Mouse (Mus musculus): ENCODE results near the gene Smarcad1.

Smarcad1 gene

GRCm38 (mm10) chr6:65079139-65079538, 36.8 kb downstream of the Smarcad1 start:
- no peak for DNase-seq (ENCODE audit: low read depth in 2 of 2, low spot score in 2 of 2)

- no peak for DNase-seq (ENCODE audit: low read depth in 2 of 2, low spot score in 2 of 2)
These were observed 72.5 kb downstream of the Smarcad1 start for GRCm38 (mm10) chr6:65114902-65115301.

- DNase-seq (ENCODE audit: low read depth in 2 of 2, low spot score in 2 of 2), result no peak
These were observed 75.2 kb downstream of the Smarcad1 start for GRCm38 (mm10) chr6:65117540-65117939.

DNA sequence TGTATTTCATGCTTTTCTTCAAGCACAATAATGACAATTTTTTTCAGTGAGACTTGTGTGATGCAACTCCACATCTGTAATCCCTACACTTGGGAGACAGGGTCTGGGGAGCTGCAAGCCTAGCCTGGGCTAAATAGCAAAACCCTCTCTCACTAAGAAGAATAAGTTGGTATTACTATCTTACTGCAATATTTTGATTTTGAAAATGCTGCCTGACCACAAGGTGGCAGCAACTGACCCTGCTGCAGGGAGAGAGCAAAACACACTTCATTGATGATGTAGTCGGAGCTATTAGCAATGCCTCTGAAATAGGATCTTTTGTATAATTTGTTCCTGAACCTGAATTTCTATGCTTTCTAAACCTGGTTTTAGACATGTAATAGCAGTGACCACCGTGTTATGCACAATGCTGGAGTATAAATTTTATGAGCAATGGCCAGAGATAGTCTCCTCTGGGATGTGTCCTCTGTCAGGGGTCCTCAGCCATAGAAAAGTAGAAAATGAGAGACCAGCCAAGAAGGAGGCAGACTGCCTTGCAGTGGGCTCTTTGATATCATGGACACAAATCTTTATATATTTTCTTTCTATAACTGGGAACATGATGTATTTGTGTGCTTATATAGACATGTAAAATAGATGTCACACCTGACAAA, 83.8 kb downstream of the Smarcad1 start:
- peak; percentile 46 to 64 for DNase-seq (ENCODE audit: low read depth in 2 of 2, low spot score in 2 of 2)

DNA sequence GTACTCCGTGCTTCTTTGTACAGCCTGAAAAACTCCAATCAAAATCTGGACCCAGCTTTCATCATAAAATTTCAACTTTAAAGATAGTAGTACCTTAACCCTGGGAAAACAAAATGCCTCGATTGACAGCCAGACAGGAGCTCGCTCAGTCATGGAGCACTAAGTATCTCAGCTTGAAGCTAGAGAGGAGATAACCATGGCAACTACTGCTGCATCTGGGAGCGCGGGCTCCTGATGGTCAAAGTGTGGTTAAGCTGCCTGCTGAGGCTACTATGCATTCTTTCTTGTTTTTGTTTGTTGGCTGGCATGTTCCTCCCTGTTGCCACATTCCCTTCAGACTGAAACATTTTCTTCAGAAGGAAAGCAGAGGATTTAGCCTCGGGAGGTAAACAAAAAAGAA, 90.0 kb downstream of the Smarcad1 start:
- no peak for DNase-seq (ENCODE audit: low read depth in 2 of 2, low spot score in 2 of 2)

- no peak for DNase-seq (ENCODE audit: low read depth in 2 of 2, low spot score in 2 of 2)
These were observed 95.4 kb downstream of the Smarcad1 start for GRCm38 (mm10) chr6:65137802-65138201.

GRCm38 (mm10) chr6:65138243-65138642, 95.9 kb downstream of the Smarcad1 start:
- no peak for DNase-seq (ENCODE audit: low read depth in 2 of 2, low spot score in 2 of 2)

GRCm38 (mm10) chr6:65140082-65140749, 97.8 kb downstream of the Smarcad1 start:
- DNase-seq (ENCODE audit: low read depth in 2 of 2, low spot score in 2 of 2), result peak in 1 of 2 experiments; percentile 17

GRCm38 (mm10) chr6:65140750-65141243, 98.4 kb downstream of the Smarcad1 start:
- peak; percentile 14 to 51 for DNase-seq (ENCODE audit: low read depth in 2 of 2, low spot score in 2 of 2)

DNA sequence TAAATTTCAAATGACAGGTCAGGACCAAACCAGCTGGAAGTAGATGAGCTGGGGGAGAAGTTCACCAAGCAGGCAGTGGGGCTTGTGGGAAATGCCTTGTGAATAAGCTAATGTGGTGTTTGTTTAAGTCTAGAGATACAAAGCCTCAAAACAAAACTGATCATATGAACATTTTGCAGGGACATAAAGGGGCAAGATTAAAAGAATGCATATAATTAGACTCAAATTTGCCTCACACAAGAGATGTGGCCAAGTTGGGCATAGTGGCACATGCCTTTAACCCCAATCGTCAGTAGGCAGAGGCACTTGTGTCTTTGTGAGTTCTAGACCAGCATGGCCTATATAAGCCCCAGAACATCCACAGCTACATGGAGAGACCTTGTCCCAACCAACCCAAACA, 99.9 kb downstream of the Smarcad1 start:
- DNase-seq (ENCODE audit: low read depth in 2 of 2, low spot score in 2 of 2), result no peak

- peak; percentile 76 to 81 for DNase-seq (ENCODE audit: low read depth in 2 of 2, low spot score in 2 of 2)
These were observed 102.3 kb downstream of the Smarcad1 start, which contains the start of gene Hpgds for GRCm38 (mm10) chr6:65144621-65145205. Gene Hpgds, minus strand, starts transcription at chr6:65144908.

- DNase-seq (ENCODE audit: low read depth in 2 of 2, low spot score in 2 of 2), result no peak
These were observed 104.0 kb downstream of the Smarcad1 start for GRCm38 (mm10) chr6:65146363-65146762.

GRCm38 (mm10) chr6:65150703-65151102, 108.3 kb downstream of the Smarcad1 start:
- no peak for DNase-seq (ENCODE audit: low read depth in 2 of 2, low spot score in 2 of 2)

GRCm38 (mm10) chr6:65153570-65153969, 111.2 kb downstream of the Smarcad1 start:
- no peak for DNase-seq (ENCODE audit: low read depth in 2 of 2, low spot score in 2 of 2)

GRCm38 (mm10) chr6:65157042-65157441, 114.7 kb downstream of the Smarcad1 start:
- DNase-seq (ENCODE audit: low read depth in 2 of 2, low spot score in 2 of 2), result no peak

GRCm38 (mm10) chr6:65159381-65159942, 117.1 kb downstream of the Smarcad1 start:
- no peak for DNase-seq (ENCODE audit: low read depth in 2 of 2, low spot score in 2 of 2)

DNA sequence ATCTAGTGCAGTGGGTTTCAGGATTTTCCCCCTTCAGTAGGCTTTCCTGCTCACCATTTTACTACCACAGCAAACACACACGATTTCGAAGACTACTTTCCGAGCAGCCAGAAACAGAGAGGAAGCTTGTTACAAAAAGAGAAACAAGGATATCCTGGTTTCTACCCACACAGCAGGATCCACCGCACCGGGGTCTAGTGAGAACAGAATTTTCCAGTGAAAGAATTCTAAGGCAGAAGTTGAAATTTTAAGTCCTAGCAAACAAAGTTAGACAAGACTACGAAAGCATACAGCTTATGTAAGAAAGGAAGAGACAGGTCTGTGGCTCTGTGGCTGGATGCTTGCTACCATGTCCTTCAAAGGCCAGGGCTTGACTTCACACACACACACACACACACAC, 121.8 kb downstream of the Smarcad1 start:
- DNase-seq (ENCODE audit: low read depth in 2 of 2, low spot score in 2 of 2), result no peak

DNA sequence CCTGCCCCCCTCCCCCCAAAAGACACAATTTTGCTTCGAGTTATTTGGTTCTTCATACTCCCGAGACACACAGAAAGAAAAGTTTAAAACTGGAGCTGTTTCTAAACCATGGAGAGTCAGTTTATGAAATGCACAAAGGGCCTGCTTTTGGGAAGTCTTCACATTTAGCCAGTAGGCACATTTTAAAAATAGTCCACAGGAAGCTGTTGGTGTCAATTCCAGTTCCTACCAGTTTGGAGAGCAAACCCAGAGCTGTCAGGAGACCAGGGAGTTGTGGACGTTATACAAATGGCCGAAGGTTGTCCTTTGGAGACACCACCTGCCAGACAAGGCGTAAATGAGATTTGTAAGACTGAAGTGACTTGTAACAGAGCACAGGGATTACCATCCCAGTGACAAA, 122.6 kb downstream of the Smarcad1 start:
- DNase-seq (ENCODE audit: low read depth in 2 of 2, low spot score in 2 of 2), result no peak

Measured in CD8-positive naive resting alpha-beta T cell, adult 2 months (primary cell).